Mouse (Mus musculus) heart, postnatal 14 days (tissue): Measurements from ENCODE around the gene Bms1. TPM values are rescaled to one million over a fixed set of nuclear protein-coding genes. Genes with fewer than 3 reads are reported as not detected.

Experiments used
- DNase-seq, 2 experiments: peaks; one replicate each; pipeline ENCODE4 v3.0.0; 2021 to 2022
- intact Hi-C: fragments of 180-260 bp; cut with DNase I; formaldehyde crosslinking; loops from one replicate; pipeline ENCODE4 v1.15.1; 2025
- microRNA-seq, 2 experiments: library from miRNA; unstranded; fragments of <30 nt; microRNA quantifications; one replicate each; pipeline ENCODE4 v1.2.0; 2021 to 2022
- total RNA-seq, 2 experiments: library from RNA; stranded (reverse); gene quantifications; 2 replicates each; pipeline ENCODE4 v1.2.3; 2021

Bms1 gene
- total RNA-seq, 2 experiments from 2014 or later, result 21.0 to 23.9 TPM

GRCm38 (mm10) chr6:118372794-118373193 is 46.5 kb downstream of the Bms1 start:
- intact Hi-C loops, result no loop called here

GRCm38 (mm10) chr6:118367502-118367901 is 51.8 kb downstream of the Bms1 start:
- intact Hi-C loops, result no loop called here

More at GRCm38 (mm10) chr6:118372794-118373193, 46.5 kb downstream of the Bms1 start:
- no peak for DNase-seq

DNA sequence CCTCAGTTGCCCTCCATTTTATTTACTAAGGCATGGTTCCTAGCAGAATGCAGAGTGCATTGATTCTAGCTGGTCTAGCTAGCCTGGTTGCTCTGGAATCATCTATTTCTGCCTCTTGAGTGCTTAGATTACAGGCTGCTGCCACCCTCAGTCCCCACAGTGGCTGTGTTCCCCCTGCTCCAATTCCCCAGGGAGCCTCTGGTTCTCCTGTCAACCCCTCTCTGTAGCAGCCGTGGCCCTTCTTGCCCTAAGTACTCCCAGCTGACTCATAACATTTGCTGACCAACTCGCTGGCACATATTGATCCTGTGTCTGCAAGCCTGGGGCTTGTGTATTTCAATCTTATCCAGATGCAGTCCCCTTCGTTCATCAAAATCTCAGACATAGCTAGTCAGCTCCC is 53.1 kb downstream of the Bms1 start:
- DNase-seq, result no peak
- intact Hi-C loops, result no loop called here

More at GRCm38 (mm10) chr6:118367502-118367901, 51.8 kb downstream of the Bms1 start:
- DNase-seq, result no peak

GRCm38 (mm10) chr6:118365781-118366180 is 53.5 kb downstream of the Bms1 start:
- no peak for DNase-seq
- intact Hi-C loops, result no loop called here

DNA sequence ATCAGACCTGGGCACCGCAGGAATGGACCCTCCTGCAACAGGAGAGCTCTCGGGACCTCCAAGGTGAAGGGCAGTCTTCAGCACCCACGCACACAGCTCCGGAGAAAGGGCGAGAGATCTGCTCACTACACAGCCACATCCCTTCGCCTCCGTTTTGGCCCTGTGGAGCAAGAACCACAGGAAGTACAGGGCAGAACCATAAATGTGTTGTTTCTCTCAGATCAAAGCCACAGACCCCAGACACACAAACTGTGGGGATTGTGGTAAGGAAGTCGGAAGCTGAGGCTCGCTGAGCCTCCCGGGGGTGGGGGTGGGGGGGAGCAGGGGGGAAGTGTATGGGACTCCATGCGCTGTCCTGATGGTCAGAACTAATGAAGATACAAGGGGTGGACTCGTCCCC is 68.9 kb downstream of the Bms1 start:
- intact Hi-C loops, result no loop called here
- DNase-seq, result no peak

DNA sequence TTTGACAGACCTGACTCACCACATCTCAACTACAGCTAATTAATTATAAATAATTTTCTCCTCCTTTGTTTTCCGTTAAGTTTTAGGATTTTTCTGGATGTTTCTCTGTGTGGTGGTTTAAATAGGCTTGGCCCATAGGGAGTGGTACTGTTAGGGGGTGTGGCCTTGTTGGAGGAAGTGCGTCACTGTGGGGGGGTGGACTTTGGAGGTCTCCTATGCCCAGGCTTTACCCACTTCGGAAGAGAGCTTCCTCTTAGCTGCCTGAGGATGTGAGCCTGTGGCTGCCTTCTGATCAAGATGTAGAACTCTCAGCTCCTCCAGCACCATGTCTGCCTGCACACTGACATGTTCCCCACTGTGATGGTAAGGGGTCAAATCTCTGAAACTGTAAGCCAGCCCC is 71.1 kb downstream of the Bms1 start:
- intact Hi-C loops, result no loop called here
- no peak for DNase-seq

DNA sequence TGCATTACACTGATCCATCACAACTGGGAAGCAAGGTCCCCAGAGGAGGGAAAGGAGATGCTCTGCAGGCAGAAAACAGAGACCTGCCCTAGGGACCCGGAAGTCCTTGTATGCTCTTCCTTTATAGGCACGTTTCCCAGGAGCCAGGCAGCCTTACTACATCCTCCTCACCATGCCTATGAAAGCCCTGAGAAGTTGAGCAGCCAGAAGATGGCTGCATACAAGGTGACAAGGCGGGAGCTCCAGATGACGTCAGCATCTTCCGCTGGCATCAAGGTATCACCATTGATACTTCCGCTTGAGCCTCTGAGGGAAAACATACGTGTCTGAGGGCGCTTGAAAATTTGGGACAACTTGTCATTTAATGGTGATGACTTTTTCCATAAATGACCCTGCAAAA is 72.0 kb downstream of the Bms1 start:
- DNase-seq, result no peak
- intact Hi-C loops, result no loop called here

DNA sequence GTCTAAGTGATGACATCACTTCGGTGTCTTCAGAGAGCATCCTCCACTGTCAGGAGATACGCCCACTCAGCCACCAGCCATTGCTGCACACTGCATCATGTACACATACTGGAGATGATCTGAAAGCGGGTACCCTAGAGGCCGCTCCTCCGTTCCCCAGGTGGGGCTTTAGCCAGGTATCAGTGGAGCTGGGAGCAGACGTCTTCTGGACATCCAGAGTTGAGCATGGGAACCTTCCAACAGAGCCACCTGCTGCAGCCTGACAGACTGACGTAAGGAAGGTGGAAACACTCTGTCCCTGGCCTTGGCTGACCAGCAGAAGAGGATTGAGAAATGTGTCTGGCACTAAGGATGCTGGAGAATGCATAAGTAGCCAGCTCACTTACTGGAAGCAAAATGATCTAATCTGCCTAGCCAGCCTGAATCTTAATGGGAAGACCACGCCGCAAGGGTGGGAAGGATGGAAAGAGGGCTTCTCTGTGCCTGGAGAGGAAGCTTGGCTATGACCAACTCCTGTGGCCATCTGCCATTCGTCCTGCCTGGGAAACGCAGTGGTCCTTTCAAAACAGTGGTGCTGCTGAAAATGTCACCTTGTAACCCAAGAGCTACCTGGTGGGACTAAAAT is 77.3 kb downstream of the Bms1 start:
- DNase-seq, result no peak
- intact Hi-C loops, result no loop called here

GRCm38 (mm10) chr6:118337660-118338059 is 81.6 kb downstream of the Bms1 start:
- no peak for DNase-seq
- intact Hi-C loops, result no loop called here

GRCm38 (mm10) chr6:118336541-118337480 is 82.5 kb downstream of the Bms1 start:
- DNase-seq, result no peak
- intact Hi-C loops, result no loop called here

DNA sequence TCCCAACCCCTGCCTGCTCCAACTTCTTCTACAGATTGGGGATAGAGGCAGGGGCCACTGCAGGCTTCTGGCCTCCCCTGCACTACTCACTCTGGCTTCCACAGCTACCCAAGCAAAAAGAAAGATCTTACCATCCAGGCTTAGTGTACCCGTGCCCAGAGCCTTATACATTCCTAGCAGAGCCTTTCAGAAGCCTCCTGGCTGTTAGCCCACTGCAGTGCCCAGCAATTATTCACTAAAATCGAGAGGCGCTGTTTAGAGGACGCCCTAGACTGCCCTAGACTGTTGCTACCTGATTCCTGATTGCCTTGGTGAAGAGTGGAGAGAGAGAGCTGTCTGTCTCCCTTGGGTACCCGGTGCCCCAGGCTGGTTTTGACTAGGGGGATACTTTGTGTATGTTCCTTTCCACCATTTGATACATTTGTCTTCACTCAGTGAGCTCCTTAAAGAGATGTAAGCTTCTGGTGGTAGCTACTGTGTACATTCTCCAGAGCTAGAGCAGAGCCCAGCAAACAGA is 83.3 kb downstream of the Bms1 start:
- intact Hi-C loops, result no loop called here
- no peak for DNase-seq

- no peak for DNase-seq
- intact Hi-C loops, result no loop called here
Observed at GRCm38 (mm10) chr6:118333861-118334260, 85.4 kb downstream of the Bms1 start.

Small RNA genes within 50 kb of the gene (microRNA-seq; reads per million reads assigned to microRNA genes)
- gene Gm25953, result 0 reads per million in 2 experiments

Other genes with a start within 250 kb of the Bms1 start
- gene Ret, start 221.8 kb downstream of the Bms1 start, total RNA-seq, result 1 to 10 TPM; 6.4 to 7.9 TPM
- gene Zfp248, start 36.1 kb upstream of the Bms1 start, total RNA-seq, result 1 to 10 TPM; 1.6 to 2.2 TPM
- gene Zfp9, start 59.8 kb upstream of the Bms1 start, total RNA-seq, result 1 to 10 TPM; 5.1 to 5.3 TPM
- 1 to 10 TPM; 2.4 to 4.1 TPM for gene Ankrd26, start 142.8 kb upstream of the Bms1 start, total RNA-seq